Mouse (Mus musculus): ENCODE results near the gene Cyp2t4. TPM values are rescaled to one million over a fixed set of nuclear protein-coding genes. Genes with fewer than 3 reads are reported as not detected.

The Cyp2t4 gene
- polyA plus RNA-seq, 1 experiment from 2014 or later: 0.09 TPM

DNA sequence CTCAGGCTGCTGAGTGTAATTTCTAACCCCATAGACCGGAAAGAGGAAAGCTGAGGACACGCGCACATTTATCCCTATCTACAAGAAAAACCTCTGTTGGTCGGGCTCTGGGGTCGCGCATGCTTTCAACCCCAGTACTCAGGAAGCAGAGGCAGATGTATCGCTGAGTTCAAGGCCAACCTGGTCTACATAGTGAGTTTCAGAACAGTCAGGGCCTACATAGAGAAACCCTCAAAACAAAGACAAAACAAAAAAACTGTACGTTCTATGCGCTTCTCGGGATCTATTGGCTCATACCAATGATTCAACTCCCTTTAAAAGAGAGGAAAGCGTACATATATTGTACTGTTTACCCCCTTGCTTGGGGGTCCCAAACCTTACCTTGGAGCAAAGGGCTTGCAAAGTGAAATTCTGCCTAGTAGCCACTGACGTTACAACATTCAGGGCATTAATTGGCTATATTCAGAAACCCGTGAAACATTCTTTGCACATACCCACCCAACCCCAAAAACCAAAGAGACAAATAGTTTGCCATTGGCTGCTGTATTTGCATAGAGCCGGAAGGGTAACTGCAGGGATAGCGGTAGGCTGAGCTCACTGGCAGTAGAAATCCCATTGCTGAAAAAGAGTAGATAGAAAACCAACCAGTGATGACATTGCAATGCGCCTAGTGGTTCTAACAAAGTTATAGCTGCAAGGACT lies 25.9 kb downstream of the Cyp2t4 start:
- peak overlapping the region; percentile 40; the same call in 1 of the 2 replicates for H3K4me2 ChIP-seq (ENCODE audit: low read depth, severe bottlenecking)
- 0 out of 2 replicates have a peak overlapping the region, but pooled peaks have one; percentile 39 for H3K27ac ChIP-seq (replicated peaks; ENCODE audit: low read depth, low read length)
- no peak for DNase-seq (ENCODE audit: low spot score)
- WGBS: 48% methylated on average over 16 of the region's 16 CpGs
- H3K9me3 ChIP-seq (ENCODE audit: control insufficient read depth, low read length): no peaks in the 10 kb centered on the region
- H3K27me3 ChIP-seq (ENCODE audit: control insufficient read depth, insufficient read depth, low read length): no peaks in the 10 kb centered on the region
- peak overlapping the region; percentile 26 for H3K4me3 ChIP-seq (ENCODE audit: low read depth, low read length)
- H3K4me1 ChIP-seq (ENCODE audit: control insufficient read depth, insufficient read depth, low read length): 0 out of 2 replicates have a peak, but pooled peaks cover 3% of the 10 kb centered on the region
- H3K36me3 ChIP-seq (ENCODE audit: control insufficient read depth, insufficient read depth, low read length): no peaks in the 10 kb centered on the region; the same call in 1 of the 2 replicates
- ATAC-seq (ENCODE audit: insufficient number of reproducible peaks, low FRiP score, low TSS enrichment, low read depth): no peak
- H3K9ac ChIP-seq (ENCODE audit: low read length): peak overlapping the region; percentile 38; the same call in 1 of the 2 replicates

DNA sequence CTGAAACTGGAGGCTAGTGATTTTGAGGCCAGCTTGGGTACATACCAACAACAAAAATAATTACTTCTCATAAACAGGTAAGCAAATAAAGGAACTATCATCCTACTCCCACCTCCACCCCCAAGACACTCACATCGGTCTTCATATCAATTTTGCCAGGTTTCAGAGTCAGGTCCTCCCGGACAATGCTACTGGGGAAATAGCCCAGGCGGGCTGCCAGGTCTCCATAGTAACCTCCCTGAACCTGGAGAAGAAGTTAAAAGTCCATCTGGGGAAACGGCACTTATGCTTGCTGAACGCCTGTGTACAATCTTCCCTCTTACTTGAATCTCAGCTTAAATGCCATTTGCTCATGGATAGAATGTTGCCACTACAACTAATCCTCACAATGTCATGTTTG lies 26.5 kb downstream of the Cyp2t4 start:
- WGBS: 84% methylated on average over 5 of the region's 5 CpGs
- no peaks in the 10 kb centered on the region for H3K9me3 ChIP-seq (ENCODE audit: control insufficient read depth, low read length)
- no peaks in the 10 kb centered on the region for H3K27me3 ChIP-seq (ENCODE audit: control insufficient read depth, insufficient read depth, low read length)
- H3K36me3 ChIP-seq (ENCODE audit: control insufficient read depth, insufficient read depth, low read length): peaks cover 2% of the 10 kb centered on the region; the same call in 1 of the 2 replicates
- H3K27ac ChIP-seq (replicated peaks; ENCODE audit: low read depth, low read length): no peak overlapping the region
- H3K4me1 ChIP-seq (ENCODE audit: control insufficient read depth, insufficient read depth, low read length): 0 out of 2 replicates have a peak, but pooled peaks cover 3% of the 10 kb centered on the region
- H3K4me2 ChIP-seq (ENCODE audit: low read depth, severe bottlenecking): no peak overlapping the region
- H3K9ac ChIP-seq (ENCODE audit: low read length): no peak overlapping the region
- H3K4me3 ChIP-seq (ENCODE audit: low read depth, low read length): no peak overlapping the region
- no peak for DNase-seq (ENCODE audit: low spot score)
- no peak for ATAC-seq (ENCODE audit: insufficient number of reproducible peaks, low FRiP score, low TSS enrichment, low read depth)

DNA sequence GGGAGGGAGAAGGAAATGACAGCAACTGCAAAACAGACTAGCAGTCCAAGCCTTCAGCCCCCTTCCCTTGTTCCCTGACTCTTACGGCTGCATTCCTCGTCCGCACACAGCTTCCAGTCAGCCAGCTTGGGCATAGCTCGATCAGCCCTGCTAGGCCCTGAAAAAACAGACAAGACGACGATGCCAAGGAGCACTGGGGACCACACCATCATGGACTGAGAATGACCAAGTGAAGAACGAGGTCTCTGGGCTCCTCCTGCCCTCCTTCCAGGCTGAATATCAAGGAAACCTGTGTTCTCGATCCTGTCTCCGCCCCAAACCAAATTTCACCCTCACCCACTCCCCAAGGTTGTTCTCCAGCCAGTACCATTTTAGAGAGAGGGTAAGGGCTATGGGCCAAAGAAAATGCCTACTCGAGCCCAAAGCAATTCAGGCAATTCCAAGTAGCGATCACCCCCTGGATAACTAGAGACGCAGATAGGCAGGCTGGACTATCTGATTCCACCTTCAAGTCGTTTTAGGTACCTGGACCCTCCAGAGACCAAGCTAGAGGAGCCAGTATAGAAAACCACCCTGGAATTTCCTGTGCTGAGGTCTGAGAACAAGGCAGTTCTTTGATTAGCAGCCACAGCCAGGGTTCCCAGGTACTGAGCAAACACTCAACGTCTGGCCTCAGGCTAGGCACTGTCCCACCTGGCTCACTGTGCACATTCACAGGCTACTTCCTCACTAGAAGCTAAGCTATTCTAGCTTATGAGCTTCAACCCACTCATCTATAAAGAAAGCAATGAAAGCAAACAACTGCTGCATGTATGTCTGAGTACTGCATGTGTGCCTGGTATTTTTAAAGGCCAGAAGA lies 27.6 kb downstream of the Cyp2t4 start, which contains the start of the genes Gm21983 and Mia:
TSS of gene Gm21983 (minus strand) at position 250 of the 859 bp plus-strand sequence.
TSS of gene Mia (minus strand) at position 321 of the 859 bp plus-strand sequence.
- Histone ChIP-seq H3K4me3 (ENCODE audit: low read depth, low read length) (no peak within 1 kb of the TSS), H3K27ac (replicated peaks; ENCODE audit: low read depth, low read length) (no peak within 1 kb of the TSS), H3K4me2 (ENCODE audit: low read depth, severe bottlenecking) (no peak within 1 kb of the TSS), H3K36me3 (ENCODE audit: control insufficient read depth, insufficient read depth, low read length) (peaks cover 11% of the 10 kb centered on the region), H3K27me3 (ENCODE audit: control insufficient read depth, insufficient read depth, low read length) (no peaks in the 10 kb centered on the region), H3K9ac (ENCODE audit: low read length) (no peak within 1 kb of the TSS), H3K4me1 (ENCODE audit: control insufficient read depth, insufficient read depth, low read length) (0 out of 2 replicates have a peak, but pooled peaks cover 3% of the 10 kb centered on the region), H3K9me3 (ENCODE audit: control insufficient read depth, low read length) (no peaks in the 10 kb centered on the region)
- ATAC-seq (ENCODE audit: insufficient number of reproducible peaks, low FRiP score, low TSS enrichment, low read depth) (no peak), DNase-seq (ENCODE audit: low spot score) (no peak)
- WGBS: 65% methylated on average over 14 of the region's 14 CpGs

DNA sequence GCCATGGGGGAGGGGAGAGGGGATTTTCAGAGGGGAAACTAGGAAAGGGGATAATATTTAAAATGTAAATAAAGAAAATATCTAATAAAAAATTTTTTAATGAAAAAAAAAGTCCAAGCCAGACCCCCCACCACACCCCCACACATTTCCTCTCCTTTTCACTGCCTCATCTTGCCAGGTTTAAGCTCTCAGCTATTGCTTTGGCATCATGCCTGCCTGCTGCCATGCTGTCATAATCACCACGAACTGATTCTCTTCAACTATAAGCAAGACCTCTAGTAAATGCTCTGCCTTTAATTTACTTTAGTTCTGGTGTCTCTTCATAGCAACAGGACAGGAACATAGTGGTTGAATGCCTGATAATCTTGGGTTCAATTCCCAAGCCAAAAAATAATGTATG lies 29.0 kb downstream of the Cyp2t4 start:
- Histone ChIP-seq H3K9me3 (ENCODE audit: control insufficient read depth, low read length) (no peaks in the 10 kb centered on the region), H3K27ac (replicated peaks; ENCODE audit: low read depth, low read length) (no peak overlapping the region), H3K27me3 (ENCODE audit: control insufficient read depth, insufficient read depth, low read length) (no peaks in the 10 kb centered on the region), H3K4me2 (ENCODE audit: low read depth, severe bottlenecking) (no peak overlapping the region), H3K4me3 (ENCODE audit: low read depth, low read length) (no peak overlapping the region), H3K4me1 (ENCODE audit: control insufficient read depth, insufficient read depth, low read length) (0 out of 2 replicates have a peak, but pooled peaks cover 3% of the 10 kb centered on the region), H3K36me3 (ENCODE audit: control insufficient read depth, insufficient read depth, low read length) (peaks cover 18% of the 10 kb centered on the region), H3K9ac (ENCODE audit: low read length) (no peak overlapping the region)
- 89% methylated on average over 1 of the region's 1 CpGs for WGBS
- DNase-seq (ENCODE audit: low spot score) (no peak), ATAC-seq (ENCODE audit: insufficient number of reproducible peaks, low FRiP score, low TSS enrichment, low read depth) (no peak)

DNA sequence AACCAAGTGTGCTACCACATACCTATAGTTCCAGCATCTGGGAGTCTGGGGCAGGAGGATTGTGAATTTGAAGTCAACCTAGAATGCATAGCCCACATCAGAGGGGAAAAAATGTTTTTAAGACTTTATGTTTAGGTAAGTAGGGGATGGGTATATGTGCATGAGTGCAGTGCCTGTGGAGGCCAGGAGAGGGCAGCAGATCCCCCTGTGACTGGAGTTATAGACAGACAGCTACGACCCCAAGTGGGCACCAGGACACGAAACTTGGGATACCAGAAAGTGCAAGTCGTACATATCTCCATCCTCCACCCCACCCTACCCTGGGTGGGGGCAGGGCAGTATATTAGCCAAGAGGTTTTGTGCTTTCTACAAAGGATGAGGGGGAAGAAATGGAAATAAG lies 31.4 kb downstream of the Cyp2t4 start:
- H3K36me3 ChIP-seq (ENCODE audit: control insufficient read depth, insufficient read depth, low read length): peaks cover 39% of the 10 kb centered on the region
- H3K9ac ChIP-seq (ENCODE audit: low read length): no peak overlapping the region
- H3K27me3 ChIP-seq (ENCODE audit: control insufficient read depth, insufficient read depth, low read length): no peaks in the 10 kb centered on the region
- no peak overlapping the region for H3K4me2 ChIP-seq (ENCODE audit: low read depth, severe bottlenecking)
- H3K9me3 ChIP-seq (ENCODE audit: control insufficient read depth, low read length): no peaks in the 10 kb centered on the region
- peak; percentile 77 for DNase-seq (ENCODE audit: low spot score)
- no peaks in the 10 kb centered on the region for H3K4me1 ChIP-seq (ENCODE audit: control insufficient read depth, insufficient read depth, low read length)
- 46% methylated on average over 3 of the region's 3 CpGs for WGBS
- H3K4me3 ChIP-seq (ENCODE audit: low read depth, low read length): no peak overlapping the region
- no peak for ATAC-seq (ENCODE audit: insufficient number of reproducible peaks, low FRiP score, low TSS enrichment, low read depth)
- H3K27ac ChIP-seq (replicated peaks; ENCODE audit: low read depth, low read length): no peak overlapping the region

DNA sequence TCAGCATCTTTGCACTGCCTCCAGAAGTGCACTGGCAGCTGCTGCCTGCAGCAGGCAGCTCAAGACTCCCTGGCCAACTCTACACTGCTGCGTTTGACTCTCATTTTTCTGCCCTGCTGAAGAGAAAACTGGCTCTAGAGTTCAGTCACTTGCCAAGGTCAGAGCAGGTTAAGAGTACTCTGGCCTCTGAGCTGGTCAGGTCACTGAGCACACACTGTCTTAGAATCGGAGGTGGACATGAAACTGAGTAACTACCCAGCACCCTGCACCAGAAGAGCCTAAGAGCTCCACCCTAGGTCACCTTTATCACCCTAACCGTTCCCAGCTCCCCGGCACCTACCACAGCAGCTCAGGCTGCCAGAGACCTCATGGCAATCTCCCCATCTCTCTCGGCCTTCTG lies 32.5 kb downstream of the Cyp2t4 start:
- 0 out of 2 replicates have a peak, but pooled peaks have one; percentile 6 for ATAC-seq (ENCODE audit: insufficient number of reproducible peaks, low FRiP score, low TSS enrichment, low read depth)
- no peak overlapping the region for H3K27ac ChIP-seq (replicated peaks; ENCODE audit: low read depth, low read length)
- no peaks in the 10 kb centered on the region for H3K27me3 ChIP-seq (ENCODE audit: control insufficient read depth, insufficient read depth, low read length)

DNA sequence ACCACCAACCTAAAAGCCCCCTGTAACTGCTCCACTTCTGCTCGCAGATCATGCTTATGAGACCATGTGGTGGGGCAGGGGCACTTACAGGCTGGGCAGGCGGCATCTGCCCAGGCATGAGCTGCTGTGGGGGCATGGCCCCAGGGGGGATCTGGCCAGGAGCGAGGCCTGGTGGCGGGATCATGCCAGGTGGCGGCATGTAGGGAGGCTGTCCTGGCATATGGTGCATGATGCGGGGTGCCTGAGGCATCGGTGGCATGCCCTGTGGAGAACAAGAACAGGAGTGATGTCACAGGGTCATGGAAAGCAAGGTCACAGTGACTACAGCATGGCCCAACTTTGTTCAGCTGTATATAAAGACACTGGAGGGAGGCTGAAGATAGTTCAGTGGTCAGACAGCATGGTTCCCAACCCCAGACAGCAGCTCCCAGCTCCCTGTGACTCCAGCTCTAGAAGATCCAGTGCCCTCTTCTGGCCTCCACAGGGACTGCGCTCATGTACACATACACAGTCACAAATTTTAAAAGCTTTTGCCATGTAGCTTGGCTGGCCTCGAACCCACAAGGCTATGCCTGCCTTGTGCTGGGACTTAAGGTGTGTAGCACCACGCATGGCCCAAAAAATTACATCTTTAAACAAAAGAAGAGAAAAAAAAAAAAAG lies 35.9 kb downstream of the Cyp2t4 start:
- H3K4me2 ChIP-seq (ENCODE audit: low read depth, severe bottlenecking): no peak overlapping the region
- no peak overlapping the region for H3K4me3 ChIP-seq (ENCODE audit: low read depth, low read length)
- no peak overlapping the region for H3K27ac ChIP-seq (replicated peaks; ENCODE audit: low read depth, low read length)
- H3K4me1 ChIP-seq (ENCODE audit: control insufficient read depth, insufficient read depth, low read length): peaks cover 6% of the 10 kb centered on the region; the same call in 1 of the 2 replicates
- H3K9me3 ChIP-seq (ENCODE audit: control insufficient read depth, low read length): no peaks in the 10 kb centered on the region
- no peak for DNase-seq (ENCODE audit: low spot score)
- WGBS: 97% methylated on average over 10 of the region's 10 CpGs
- H3K36me3 ChIP-seq (ENCODE audit: control insufficient read depth, insufficient read depth, low read length): peaks cover 72% of the 10 kb centered on the region
- no peak overlapping the region for H3K9ac ChIP-seq (ENCODE audit: low read length)
- ATAC-seq (ENCODE audit: insufficient number of reproducible peaks, low FRiP score, low TSS enrichment, low read depth): no peak
- no peaks in the 10 kb centered on the region for H3K27me3 ChIP-seq (ENCODE audit: control insufficient read depth, insufficient read depth, low read length)

More for the DNA sequence above, 32.5 kb downstream of the Cyp2t4 start:
- no peaks in the 10 kb centered on the region for H3K9me3 ChIP-seq (ENCODE audit: control insufficient read depth, low read length)
- peaks cover 48% of the 10 kb centered on the region for H3K36me3 ChIP-seq (ENCODE audit: control insufficient read depth, insufficient read depth, low read length)
- WGBS: 89% methylated on average over 5 of the region's 5 CpGs
- H3K4me2 ChIP-seq (ENCODE audit: low read depth, severe bottlenecking): no peak overlapping the region
- DNase-seq (ENCODE audit: low spot score): no peak
- no peaks in the 10 kb centered on the region for H3K4me1 ChIP-seq (ENCODE audit: control insufficient read depth, insufficient read depth, low read length)
- H3K4me3 ChIP-seq (ENCODE audit: low read depth, low read length): no peak overlapping the region
- H3K9ac ChIP-seq (ENCODE audit: low read length): no peak overlapping the region

DNA sequence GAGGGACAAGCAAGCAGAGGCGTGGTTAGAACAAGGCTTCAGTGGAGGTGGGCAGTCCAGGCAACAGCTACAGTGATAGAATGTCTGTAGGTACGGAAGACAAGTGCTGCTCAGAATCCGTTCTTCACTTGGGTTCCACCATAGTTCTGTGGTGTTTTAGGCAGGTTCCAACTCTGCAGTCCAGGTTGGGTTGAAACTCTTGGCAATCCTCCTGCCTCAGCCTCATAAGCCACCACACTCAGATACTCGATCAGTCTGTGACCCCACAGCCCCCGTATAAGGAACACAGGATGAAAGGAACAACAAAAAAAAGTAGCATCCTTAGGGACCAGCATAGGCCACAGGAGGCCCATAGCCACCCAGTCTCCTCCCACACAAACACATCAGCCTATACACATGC lies 38.9 kb downstream of the Cyp2t4 start:
- ATAC-seq (ENCODE audit: insufficient number of reproducible peaks, low FRiP score, low TSS enrichment, low read depth) (no peak), DNase-seq (ENCODE audit: low spot score) (no peak)
- 90% methylated on average over 5 of the region's 5 CpGs for WGBS
- peaks cover 55% of the 10 kb centered on the region for H3K36me3 ChIP-seq (ENCODE audit: control insufficient read depth, insufficient read depth, low read length)
- no peak overlapping the region for H3K27ac ChIP-seq (replicated peaks; ENCODE audit: low read depth, low read length)
- no peak overlapping the region for H3K4me3 ChIP-seq (ENCODE audit: low read depth, low read length)
- H3K4me2 ChIP-seq (ENCODE audit: low read depth, severe bottlenecking): no peak overlapping the region
- H3K27me3 ChIP-seq (ENCODE audit: control insufficient read depth, insufficient read depth, low read length): no peaks in the 10 kb centered on the region
- no peak overlapping the region for H3K9ac ChIP-seq (ENCODE audit: low read length)
- peaks cover 15% of the 10 kb centered on the region for H3K4me1 ChIP-seq (ENCODE audit: control insufficient read depth, insufficient read depth, low read length)
- no peaks in the 10 kb centered on the region for H3K9me3 ChIP-seq (ENCODE audit: control insufficient read depth, low read length)
